Mouse (Mus musculus): ENCODE measurements around the gene Mtus2. TPM values are rescaled to one million over a fixed set of nuclear protein-coding genes. Genes with fewer than 3 reads are reported as not detected.

Mtus2 gene
- polyA plus RNA-seq, 1 experiment: 2.3 TPM

DNA sequence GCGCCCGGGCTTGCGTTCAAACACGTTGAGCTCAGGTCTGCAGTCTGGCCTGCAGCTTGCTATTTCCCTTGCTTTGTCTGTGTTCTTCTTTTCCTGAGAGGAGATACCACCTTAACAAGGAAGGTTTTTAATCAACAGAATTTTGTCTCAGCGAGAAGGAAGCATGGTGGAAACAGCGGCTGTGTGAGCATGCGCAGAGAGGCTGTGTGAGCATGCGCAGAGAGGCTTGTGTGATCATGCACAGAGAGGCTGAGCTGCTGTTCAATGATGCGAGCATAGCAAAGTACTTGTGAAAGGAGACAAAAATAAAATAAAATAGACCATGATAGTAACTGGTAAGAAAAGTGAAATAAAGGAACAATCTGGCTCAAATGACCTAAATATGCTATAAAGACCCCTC lies 142.2 kb downstream of the Mtus2 start:
- H3K27me3 ChIP-seq (ENCODE audit: control insufficient read depth, insufficient read depth, low read length): no peaks in the 10 kb centered on the region
- no peak for DNase-seq (ENCODE audit: low read depth in 1 of 2, low spot score in 2 of 2)
- H3K27ac ChIP-seq (ENCODE audit: insufficient read depth, low read length): no peak overlapping the region
- no peaks in the 10 kb centered on the region for H3K4me1 ChIP-seq (ENCODE audit: control insufficient read depth, insufficient read depth, insufficient read length)
- TF ChIP-seq POLR2A (IDR thresholded peaks at IDR 0.05; ENCODE audit: low read depth, low read length) (no peak), CTCF (IDR thresholded peaks at IDR 0.05; ENCODE audit: extremely low read depth, insufficient read depth, insufficient read length, insufficient replicate concordance) (no peak)
- H3K36me3 ChIP-seq (ENCODE audit: control insufficient read depth, insufficient read depth, low read length): no peaks in the 10 kb centered on the region
- no peak overlapping the region for H3K4me3 ChIP-seq (ENCODE audit: extremely low read depth, insufficient read depth, insufficient read length)
- 91% methylated on average over 9 of the region's 9 CpGs for WGBS

DNA sequence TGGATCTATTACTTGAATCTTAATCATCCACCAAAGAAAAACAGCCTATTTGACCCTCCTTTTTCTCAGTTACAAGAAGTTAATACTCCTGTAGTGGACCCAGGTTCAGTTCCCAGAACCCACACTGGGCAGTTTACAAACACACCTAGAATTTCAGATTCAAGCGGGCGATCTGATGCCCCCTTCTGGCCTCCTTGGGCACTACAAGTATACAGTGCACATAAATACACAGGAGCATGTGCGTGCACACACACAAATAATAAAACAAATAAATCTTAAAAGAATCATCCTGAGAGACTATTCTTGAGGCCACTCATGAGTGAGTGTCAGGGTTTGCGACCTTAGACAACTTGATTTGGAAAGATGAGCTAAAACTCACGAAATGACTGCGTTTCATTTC lies 150.2 kb downstream of the Mtus2 start:
- no peak for DNase-seq (ENCODE audit: low read depth in 1 of 2, low spot score in 2 of 2)
- H3K27ac ChIP-seq (ENCODE audit: insufficient read depth, low read length): no peak overlapping the region
- no peaks in the 10 kb centered on the region for H3K27me3 ChIP-seq (ENCODE audit: control insufficient read depth, insufficient read depth, low read length)
- 86% methylated on average over 6 of the region's 6 CpGs for WGBS
- no peaks in the 10 kb centered on the region for H3K36me3 ChIP-seq (ENCODE audit: control insufficient read depth, insufficient read depth, low read length)
- no peak overlapping the region for H3K4me3 ChIP-seq (ENCODE audit: extremely low read depth, insufficient read depth, insufficient read length)
- TF ChIP-seq CTCF (IDR thresholded peaks at IDR 0.05; ENCODE audit: extremely low read depth, insufficient read depth, insufficient read length, insufficient replicate concordance) (no peak), POLR2A (IDR thresholded peaks at IDR 0.05; ENCODE audit: low read depth, low read length) (no peak)
- H3K4me1 ChIP-seq (ENCODE audit: control insufficient read depth, insufficient read depth, insufficient read length): no peaks in the 10 kb centered on the region

DNA sequence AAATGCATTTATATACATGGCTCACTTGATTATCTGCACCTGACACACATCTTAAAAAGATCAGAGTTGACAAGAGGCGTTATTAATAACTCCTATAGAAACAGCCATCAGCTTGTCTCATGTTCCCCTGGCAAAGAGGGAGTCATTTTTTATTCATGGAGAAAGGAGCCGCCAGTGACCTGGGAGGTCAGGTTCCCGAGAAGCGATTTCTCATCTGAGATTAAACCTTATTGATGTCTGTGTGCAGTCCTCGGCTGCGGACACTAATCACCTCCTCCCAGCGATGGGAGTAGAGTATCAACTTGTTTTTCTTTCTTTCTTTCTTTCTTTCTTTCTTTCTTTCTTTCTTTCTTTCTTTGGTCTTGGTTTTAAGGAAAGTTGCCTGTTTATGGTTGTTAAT lies 150.8 kb downstream of the Mtus2 start:
- Histone ChIP-seq H3K36me3 (ENCODE audit: control insufficient read depth, insufficient read depth, low read length) (no peaks in the 10 kb centered on the region), H3K4me1 (ENCODE audit: control insufficient read depth, insufficient read depth, insufficient read length) (no peaks in the 10 kb centered on the region), H3K4me3 (ENCODE audit: extremely low read depth, insufficient read depth, insufficient read length) (no peak overlapping the region), H3K27ac (ENCODE audit: insufficient read depth, low read length) (no peak overlapping the region), H3K27me3 (ENCODE audit: control insufficient read depth, insufficient read depth, low read length) (no peaks in the 10 kb centered on the region)
- DNase-seq (ENCODE audit: low read depth in 1 of 2, low spot score in 2 of 2): no peak
- TF ChIP-seq CTCF (IDR thresholded peaks at IDR 0.05; ENCODE audit: extremely low read depth, insufficient read depth, insufficient read length, insufficient replicate concordance): no peak
- WGBS: 83% methylated on average over 7 of the region's 7 CpGs

DNA sequence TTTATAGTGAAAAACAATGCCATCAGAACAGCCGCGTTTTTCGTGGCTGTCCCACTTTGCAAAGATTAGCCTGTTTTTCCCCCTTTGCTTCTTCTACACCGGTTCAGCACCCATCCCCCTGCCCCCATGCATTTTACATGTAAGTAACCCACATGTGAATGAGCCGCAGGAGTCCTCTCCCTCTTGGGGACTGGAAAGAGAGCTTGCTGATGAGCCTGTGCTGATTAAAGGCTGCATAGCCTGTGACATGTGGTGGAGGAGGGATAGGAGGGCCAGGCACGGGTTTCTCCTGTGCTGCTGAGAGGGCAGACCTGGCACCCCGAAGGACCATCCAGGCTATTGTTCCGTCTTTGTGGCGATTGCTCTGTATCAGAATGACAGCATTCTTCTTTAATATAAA lies 151.2 kb downstream of the Mtus2 start:
- 71% methylated on average over 9 of the region's 9 CpGs for WGBS
- H3K36me3 ChIP-seq (ENCODE audit: control insufficient read depth, insufficient read depth, low read length): no peaks in the 10 kb centered on the region
- TF ChIP-seq POLR2A (IDR thresholded peaks at IDR 0.05; ENCODE audit: low read depth, low read length) (no peak), CTCF (IDR thresholded peaks at IDR 0.05; ENCODE audit: extremely low read depth, insufficient read depth, insufficient read length, insufficient replicate concordance) (no peak)
- H3K4me1 ChIP-seq (ENCODE audit: control insufficient read depth, insufficient read depth, insufficient read length): no peaks in the 10 kb centered on the region
- H3K4me3 ChIP-seq (ENCODE audit: extremely low read depth, insufficient read depth, insufficient read length): no peak overlapping the region
- no peaks in the 10 kb centered on the region for H3K27me3 ChIP-seq (ENCODE audit: control insufficient read depth, insufficient read depth, low read length)
- no peak for DNase-seq (ENCODE audit: low read depth in 1 of 2, low spot score in 2 of 2)
- no peak overlapping the region for H3K27ac ChIP-seq (ENCODE audit: insufficient read depth, low read length)

DNA sequence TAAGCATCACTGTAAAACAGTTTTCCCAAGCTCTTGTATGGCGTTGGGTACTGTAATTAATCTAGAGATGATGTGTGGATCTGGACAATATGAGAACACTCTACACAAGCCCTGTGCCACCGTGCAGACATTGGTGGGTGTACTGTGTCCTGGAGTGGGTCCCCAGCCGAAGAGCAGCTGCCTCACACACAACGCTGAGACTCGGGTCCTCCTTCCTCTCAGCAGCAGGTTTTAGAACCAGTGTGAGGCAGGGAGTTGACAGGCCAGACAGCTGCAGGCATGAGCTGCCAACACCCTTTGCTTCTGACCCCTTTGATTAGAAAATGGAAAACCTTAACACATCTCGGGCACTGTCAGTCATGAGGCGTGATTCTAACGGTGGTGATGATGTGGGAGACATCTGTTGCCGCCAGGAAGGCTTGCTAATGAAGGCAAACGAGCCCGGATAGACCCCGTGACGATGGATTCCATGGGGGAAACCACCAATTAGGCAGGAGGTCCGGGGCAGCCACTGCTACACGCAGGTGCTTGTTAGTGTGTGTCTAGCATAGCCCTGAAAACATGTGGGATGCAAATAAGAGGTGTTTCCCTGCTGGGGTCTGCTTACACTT lies 158.2 kb downstream of the Mtus2 start:
- Histone ChIP-seq H3K27ac (ENCODE audit: insufficient read depth, low read length) (no peak overlapping the region), H3K4me3 (ENCODE audit: extremely low read depth, insufficient read depth, insufficient read length) (no peak overlapping the region), H3K27me3 (ENCODE audit: control insufficient read depth, insufficient read depth, low read length) (no peaks in the 10 kb centered on the region), H3K36me3 (ENCODE audit: control insufficient read depth, insufficient read depth, low read length) (no peaks in the 10 kb centered on the region), H3K4me1 (ENCODE audit: control insufficient read depth, insufficient read depth, insufficient read length) (no peaks in the 10 kb centered on the region)
- no peak for TF ChIP-seq CTCF (IDR thresholded peaks at IDR 0.05; ENCODE audit: extremely low read depth, insufficient read depth, insufficient read length, insufficient replicate concordance)
- TF ChIP-seq POLR2A (IDR thresholded peaks at IDR 0.05; ENCODE audit: low read depth, low read length): no peak
- no peak for DNase-seq (ENCODE audit: low read depth in 1 of 2, low spot score in 2 of 2)
- 74% methylated on average over 15 of the region's 15 CpGs for WGBS

DNA sequence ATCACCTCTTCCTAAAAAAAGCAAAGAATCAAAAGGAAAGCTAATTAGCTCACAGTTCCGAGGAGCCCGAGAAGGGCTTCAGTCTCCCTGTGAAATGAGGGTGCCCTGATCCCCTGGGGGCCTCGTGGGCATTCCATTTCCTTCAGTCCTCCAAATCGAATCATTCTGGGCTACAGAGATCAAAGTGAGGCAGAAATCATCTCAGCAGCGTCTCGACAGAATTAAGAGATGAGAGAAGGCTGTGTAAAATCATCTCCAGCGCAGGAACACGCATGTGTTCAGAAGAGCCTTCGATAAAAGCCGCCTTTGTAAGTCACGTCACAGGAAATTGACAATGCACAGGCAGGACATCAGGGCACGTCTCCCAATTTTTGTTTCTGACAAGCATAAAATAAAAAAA lies 167.2 kb downstream of the Mtus2 start:
- H3K4me3 ChIP-seq (ENCODE audit: extremely low read depth, insufficient read depth, insufficient read length): no peak overlapping the region
- no peaks in the 10 kb centered on the region for H3K27me3 ChIP-seq (ENCODE audit: control insufficient read depth, insufficient read depth, low read length)
- H3K36me3 ChIP-seq (ENCODE audit: control insufficient read depth, insufficient read depth, low read length): no peaks in the 10 kb centered on the region
- no peak overlapping the region for H3K27ac ChIP-seq (ENCODE audit: insufficient read depth, low read length)
- no peak for DNase-seq (ENCODE audit: low read depth in 1 of 2, low spot score in 2 of 2)
- 81% methylated on average over 12 of the region's 12 CpGs for WGBS
- H3K4me1 ChIP-seq (ENCODE audit: control insufficient read depth, insufficient read depth, insufficient read length): no peaks in the 10 kb centered on the region
- no peak for TF ChIP-seq CTCF (IDR thresholded peaks at IDR 0.05; ENCODE audit: extremely low read depth, insufficient read depth, insufficient read length, insufficient replicate concordance)
- TF ChIP-seq POLR2A (IDR thresholded peaks at IDR 0.05; ENCODE audit: low read depth, low read length): no peak

DNA sequence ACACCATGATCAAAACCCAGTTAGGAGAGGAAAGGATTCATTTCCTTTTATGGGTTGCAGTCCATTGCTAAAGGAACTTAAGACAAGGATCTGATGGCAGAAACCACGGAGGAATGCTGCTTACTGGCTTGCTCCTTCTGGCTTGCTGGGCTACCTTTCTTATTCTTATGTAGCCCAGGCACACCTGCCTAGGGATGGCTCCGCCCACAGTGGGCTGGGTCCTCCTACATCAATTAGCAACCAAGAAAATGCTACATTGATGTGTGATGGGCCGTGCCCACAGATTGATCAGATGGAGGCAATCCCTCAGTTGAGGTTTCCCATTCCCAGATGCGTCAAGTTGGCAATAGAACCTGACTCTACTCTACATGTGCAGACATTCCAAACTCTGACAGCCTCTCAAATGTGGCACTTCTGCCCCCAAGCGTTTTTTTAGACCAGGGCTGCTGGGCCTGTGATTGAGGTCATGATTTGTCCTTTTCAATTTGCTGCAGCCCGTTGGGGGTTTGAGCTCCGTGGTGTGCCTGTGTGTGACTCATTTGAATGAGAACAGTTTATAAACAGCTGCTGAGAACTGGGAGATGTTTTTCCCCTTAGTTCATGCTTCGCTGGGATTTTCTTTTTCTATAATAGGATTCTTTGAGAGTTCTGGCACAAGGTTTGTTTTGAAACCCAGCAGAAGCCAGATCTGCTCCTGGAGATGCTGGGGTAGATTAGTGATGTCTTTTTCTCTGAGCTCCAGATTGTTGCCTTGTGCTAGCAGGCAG lies 173.8 kb downstream of the Mtus2 start:
- no peaks in the 10 kb centered on the region for H3K4me1 ChIP-seq (ENCODE audit: control insufficient read depth, insufficient read depth, insufficient read length)
- 68% methylated on average over 8 of the region's 8 CpGs for WGBS
- H3K27ac ChIP-seq (ENCODE audit: insufficient read depth, low read length): peak overlapping the region; percentile 34; the same call in 1 of the 2 replicates
- no peaks in the 10 kb centered on the region for H3K36me3 ChIP-seq (ENCODE audit: control insufficient read depth, insufficient read depth, low read length)
- H3K4me3 ChIP-seq (ENCODE audit: extremely low read depth, insufficient read depth, insufficient read length): no peak overlapping the region
- DNase-seq (ENCODE audit: low read depth in 1 of 2, low spot score in 2 of 2): no peak
- TF ChIP-seq CTCF (IDR thresholded peaks at IDR 0.05; ENCODE audit: extremely low read depth, insufficient read depth, insufficient read length, insufficient replicate concordance): no peak
- TF ChIP-seq POLR2A (IDR thresholded peaks at IDR 0.05; ENCODE audit: low read depth, low read length): no peak
- no peaks in the 10 kb centered on the region for H3K27me3 ChIP-seq (ENCODE audit: control insufficient read depth, insufficient read depth, low read length)
